Mouse (Mus musculus): ENCODE measurements at regions not wholly inside any gene's neighbourhood (a gene's known extent, or its start where the extent isn't known, plus 50 kb on each side); places are given as distances from the start of the nearest gene placed in this dataset.

GRCm38 (mm10) chr1:113389920-113390319, 1525.2 kb upstream of the Dsel start:
- H3K4me3 ChIP-seq, result no peak overlapping the region
- no peak for TF ChIP-seq CTCF (IDR thresholded peaks at IDR 0.05)
- H3K27ac ChIP-seq, result no peak overlapping the region
- no peak for DNase-seq (ENCODE audit: extremely low spot score in 1 of 2, low spot score in 2 of 2)
- intact Hi-C loops (cut with DNase I), result no loop called here

DNA sequence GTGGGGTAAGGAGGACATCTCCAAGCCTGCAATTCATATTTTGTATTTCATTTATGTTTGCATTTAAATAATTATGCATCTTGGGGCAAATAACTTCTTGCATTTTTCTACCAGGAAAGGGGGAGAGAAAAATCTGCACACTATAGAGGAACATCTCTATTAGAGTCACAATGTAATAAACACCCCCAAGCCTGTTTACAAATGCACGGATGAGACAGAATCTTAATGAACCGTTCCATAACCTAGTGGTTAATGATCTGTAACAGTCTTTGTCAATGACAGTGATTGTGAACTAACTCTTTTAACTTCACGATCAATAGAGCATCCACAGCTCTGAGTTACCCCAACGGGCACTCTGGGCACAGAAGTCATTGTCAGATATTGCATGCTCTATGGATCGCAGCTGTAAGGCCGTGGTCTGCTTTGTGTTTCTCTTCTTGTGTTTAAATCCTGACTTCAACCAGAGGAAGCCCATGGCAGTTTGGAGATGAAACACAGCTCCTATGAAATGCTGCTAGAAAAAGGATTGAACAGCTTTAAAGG, 1520.2 kb upstream of the Dsel start:
- no peak for TF ChIP-seq CTCF (IDR thresholded peaks at IDR 0.05)
- no peak overlapping the region for H3K27ac ChIP-seq
- no peak overlapping the region for H3K4me3 ChIP-seq
- no peak for DNase-seq (ENCODE audit: extremely low spot score in 1 of 2, low spot score in 2 of 2)
- intact Hi-C loops (cut with DNase I), result no loop called here

DNA sequence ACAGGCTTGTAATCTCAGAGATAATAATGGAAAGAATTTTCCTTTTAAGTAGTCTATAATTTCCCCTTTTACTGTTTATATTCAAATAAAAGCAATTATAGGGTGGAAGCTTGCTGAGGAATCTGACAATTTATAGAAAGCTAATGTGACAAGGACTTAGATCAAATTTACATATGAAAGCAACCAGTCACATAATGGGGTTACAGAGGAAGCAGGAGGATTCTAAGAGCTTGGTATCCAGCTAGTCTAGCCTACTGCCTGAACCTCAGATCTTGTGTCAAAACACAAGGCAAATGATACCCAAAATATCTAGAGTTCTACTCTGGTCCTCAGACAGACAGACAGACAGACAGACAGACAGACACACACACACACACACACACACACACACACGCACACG, 1519.0 kb upstream of the Dsel start:
- no peak for TF ChIP-seq CTCF (IDR thresholded peaks at IDR 0.05)
- DNase-seq (ENCODE audit: extremely low spot score in 1 of 2, low spot score in 2 of 2), result no peak
- intact Hi-C loops (cut with DNase I), result no loop called here

DNA sequence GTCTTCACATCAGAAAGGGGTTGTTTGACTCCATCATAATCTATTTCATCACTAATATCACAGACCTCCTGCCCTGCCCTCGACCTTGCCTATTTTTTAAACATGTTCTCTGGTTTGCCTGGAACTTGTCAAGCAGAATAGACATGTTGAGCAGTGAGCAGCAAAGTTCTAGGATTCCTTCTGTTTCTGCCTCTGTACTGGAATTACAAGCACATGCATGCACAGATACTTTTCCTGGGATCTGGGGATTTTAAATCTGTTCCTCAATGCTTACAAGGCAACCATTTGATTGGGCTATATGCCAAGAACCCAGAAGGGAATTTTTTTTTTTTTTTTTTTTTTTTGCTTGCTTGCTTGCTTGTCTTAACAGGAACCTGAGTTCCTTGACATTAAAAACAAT, 1508.0 kb upstream of the Dsel start:
- Histone ChIP-seq H3K4me3 (no peak overlapping the region), H3K27ac (peak overlapping the region; percentile 53; the same call in 1 of the 2 replicates)
- intact Hi-C loops (cut with DNase I), result loop anchor here (5.0 kb wide), 1 partner anchor 575 kb away; no protein-coding TSS in a partner anchor
- no peak for DNase-seq (ENCODE audit: extremely low spot score in 1 of 2, low spot score in 2 of 2)
- no peak for TF ChIP-seq CTCF (IDR thresholded peaks at IDR 0.05)

More for the DNA sequence above, 1519.0 kb upstream of the Dsel start:
- Histone ChIP-seq H3K27ac (no peak overlapping the region), H3K4me3 (no peak overlapping the region)

- intact Hi-C loops (cut with DNase I), result no loop called here
- TF ChIP-seq CTCF (IDR thresholded peaks at IDR 0.05), result no peak
- Histone ChIP-seq H3K27ac (no peak overlapping the region), H3K4me3 (no peak overlapping the region)
- DNase-seq (ENCODE audit: extremely low spot score in 1 of 2, low spot score in 2 of 2), result no peak
Observed at GRCm38 (mm10) chr1:113358242-113358641, 1493.5 kb upstream of the Dsel start.

- no peak overlapping the region for H3K27ac ChIP-seq
- intact Hi-C loops (cut with DNase I), result no loop called here
- no peak for DNase-seq (ENCODE audit: extremely low spot score in 1 of 2, low spot score in 2 of 2)
- H3K4me3 ChIP-seq, result no peak overlapping the region
- TF ChIP-seq CTCF (IDR thresholded peaks at IDR 0.05), result no peak
Observed at GRCm38 (mm10) chr1:113308037-113308436, 1443.3 kb upstream of the Dsel start.

DNA sequence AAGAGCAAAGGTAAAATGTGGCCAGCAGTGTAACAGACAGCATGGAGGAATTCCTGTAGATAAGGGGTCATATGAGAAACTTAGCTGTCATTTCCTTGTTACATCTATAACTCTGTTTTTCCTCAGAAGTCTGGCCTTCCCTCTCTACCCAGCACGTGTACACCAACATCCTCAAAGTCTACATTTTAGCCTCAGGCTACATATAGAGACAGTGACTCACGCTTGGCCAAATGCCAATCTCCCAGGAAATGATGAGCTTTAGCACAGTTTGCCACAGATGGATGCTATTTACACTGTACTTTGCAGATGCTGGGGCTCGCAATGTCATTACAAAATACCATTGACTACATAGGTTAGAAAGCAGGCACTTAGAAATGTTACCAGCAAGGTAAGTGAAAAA, 1433.1 kb upstream of the Dsel start:
- peak; percentile 59 to 63 for DNase-seq (ENCODE audit: extremely low spot score in 1 of 2, low spot score in 2 of 2)
- TF ChIP-seq CTCF (IDR thresholded peaks at IDR 0.05), result no peak
- Histone ChIP-seq H3K4me3 (no peak overlapping the region), H3K27ac (no peak overlapping the region)
- intact Hi-C loops (cut with DNase I), result no loop called here

GRCm38 (mm10) chr1:113288242-113288641, 1423.5 kb upstream of the Dsel start:
- TF ChIP-seq CTCF (IDR thresholded peaks at IDR 0.05), result no peak
- Histone ChIP-seq H3K27ac (no peak overlapping the region), H3K4me3 (no peak overlapping the region)
- DNase-seq (ENCODE audit: extremely low spot score in 1 of 2, low spot score in 2 of 2), result no peak
- intact Hi-C loops (cut with DNase I), result no loop called here

DNA sequence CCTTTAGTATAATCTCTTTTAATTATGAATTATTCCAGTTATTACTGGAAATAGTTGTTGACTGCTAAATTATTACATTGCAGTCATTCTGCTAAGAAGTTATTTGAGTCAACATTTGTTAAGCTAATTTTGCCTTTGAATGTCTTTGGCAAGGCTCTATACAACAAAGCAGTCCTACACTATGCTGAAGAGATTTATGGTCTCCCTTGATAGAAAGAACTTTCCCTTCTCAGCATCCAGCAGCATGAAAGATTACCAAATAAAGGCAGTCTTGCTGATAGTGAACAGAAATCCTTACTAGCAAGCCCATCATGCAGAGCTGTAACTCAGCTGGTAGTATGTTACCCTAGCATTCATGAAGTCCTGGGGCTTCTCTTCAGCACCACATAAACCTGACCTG, 1419.4 kb upstream of the Dsel start:
- intact Hi-C loops (cut with DNase I), result no loop called here
- no peak for DNase-seq (ENCODE audit: extremely low spot score in 1 of 2, low spot score in 2 of 2)
- no peak overlapping the region for H3K4me3 ChIP-seq
- no peak overlapping the region for H3K27ac ChIP-seq
- no peak for TF ChIP-seq CTCF (IDR thresholded peaks at IDR 0.05)

GRCm38 (mm10) chr1:113259421-113259820, 1394.7 kb upstream of the Dsel start:
- intact Hi-C loops (cut with DNase I), result no loop called here
- Histone ChIP-seq H3K27ac (no peak overlapping the region), H3K4me3 (no peak overlapping the region)
- no peak for DNase-seq (ENCODE audit: extremely low spot score in 1 of 2, low spot score in 2 of 2)
- no peak for TF ChIP-seq CTCF (IDR thresholded peaks at IDR 0.05)

GRCm38 (mm10) chr1:113247325-113247724, 1382.6 kb upstream of the Dsel start:
- intact Hi-C loops (cut with DNase I), result no loop called here
- TF ChIP-seq CTCF (IDR thresholded peaks at IDR 0.05), result peak; percentile 24; the same call in 1 of the 2 replicates
- H3K27ac ChIP-seq, result no peak overlapping the region
- no peak for DNase-seq (ENCODE audit: extremely low spot score in 1 of 2, low spot score in 2 of 2)
- no peak overlapping the region for H3K4me3 ChIP-seq

DNA sequence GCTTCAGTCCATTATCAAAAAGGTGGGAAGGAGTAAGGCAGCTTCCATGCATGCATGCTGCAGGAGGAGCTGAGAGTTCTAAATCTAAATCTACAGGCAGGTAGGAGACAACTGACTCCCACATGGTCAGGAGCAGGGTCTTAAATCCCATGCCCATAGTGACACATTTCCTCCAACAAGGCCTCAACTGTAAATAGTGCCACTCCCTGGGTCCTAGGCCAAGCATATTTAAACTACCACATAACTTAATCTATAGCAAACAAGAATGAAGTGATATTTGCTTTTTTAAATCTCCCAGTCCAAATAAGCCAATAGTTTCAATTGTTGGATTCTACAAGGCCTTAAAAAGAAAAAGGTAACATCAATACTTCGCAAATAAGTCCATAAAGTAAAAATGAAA, 1345.4 kb upstream of the Dsel start:
- DNase-seq (ENCODE audit: extremely low spot score in 1 of 2, low spot score in 2 of 2), result no peak
- no peak for TF ChIP-seq CTCF (IDR thresholded peaks at IDR 0.05)
- Histone ChIP-seq H3K4me3 (no peak overlapping the region), H3K27ac (no peak overlapping the region)
- intact Hi-C loops (cut with DNase I), result no loop called here

GRCm38 (mm10) chr1:113204019-113204418, 1339.3 kb upstream of the Dsel start:
- Histone ChIP-seq H3K4me3 (no peak overlapping the region), H3K27ac (no peak overlapping the region)
- intact Hi-C loops (cut with DNase I), result no loop called here
- no peak for DNase-seq (ENCODE audit: extremely low spot score in 1 of 2, low spot score in 2 of 2)
- TF ChIP-seq CTCF (IDR thresholded peaks at IDR 0.05), result no peak
